Mouse (Mus musculus): ENCODE results near the gene Kcna10.

Kcna10 gene

GRCm38 (mm10) chr3:107241389-107242094, 58.7 kb downstream of the Kcna10 start:
- peak; percentile 29 for DNase-seq (ENCODE audit: inconsistent ontology term)

Measured in Muller cell, postnatal 12 days (primary cell).